Mouse (Mus musculus) liver, adult 2 months (tissue): Measurements from ENCODE around the gene Prelid1. TPM values are rescaled to one million over a fixed set of nuclear protein-coding genes. Genes with fewer than 3 reads are reported as not detected.

Source experiments
- DNase-seq: peaks from one replicate; pipeline ENCODE4 v3.0.0-alpha.2; 2011; ENCODE audit warnings: low read depth, low spot score; ENCODE audit errors: extremely low read depth
- H3K27ac ChIP-seq: fragments of 200-500 bp; replicated peaks from 2 replicates; pipeline ENCODE4 v1.5.1; 2012; ENCODE audit warnings: low read depth, mild to moderate bottlenecking, control low read depth, inconsistent platforms, low read length; ENCODE audit not compliant: insufficient read depth
- H3K27me3 ChIP-seq: fragments of 200-500 bp; 2 replicates; pipeline ENCODE4 v1.6.1; 2012; ENCODE audit warnings: mild to moderate bottlenecking, moderate library complexity, low read length, inconsistent platforms; ENCODE audit not compliant: control insufficient read depth, insufficient read depth
- H3K36me3 ChIP-seq: fragments of 200-500 bp; 2 replicates; pipeline ENCODE4 v1.6.1; 2012; ENCODE audit warnings: low read length, inconsistent platforms; ENCODE audit not compliant: control insufficient read depth, insufficient read depth
- H3K4me1 ChIP-seq: fragments of 200-500 bp; 2 replicates; pipeline ENCODE4 v1.6.1; 2011; ENCODE audit warnings: low read length; ENCODE audit not compliant: control insufficient read depth, insufficient read depth
- H3K4me3 ChIP-seq: fragments of 200-500 bp; 2 replicates; pipeline ENCODE4 v1.5.1; 2011; ENCODE audit warnings: low read depth, mild to moderate bottlenecking, control low read depth, low read length, moderate library complexity; ENCODE audit not compliant: insufficient read depth
- H3K79me2 ChIP-seq: fragments of 200-500 bp; 2 replicates; pipeline ENCODE4 v1.6.1; 2012; ENCODE audit warnings: inconsistent platforms, mild to moderate bottlenecking, low read length, moderate library complexity; ENCODE audit not compliant: control insufficient read depth, insufficient read depth
- H3K9ac ChIP-seq: fragments of 200-500 bp; 2 replicates; pipeline ENCODE4 v1.6.1; 2012; ENCODE audit warnings: low read depth, mild to moderate bottlenecking, control low read depth, inconsistent platforms, low read length
- CTCF ChIP-seq: fragments of 200-500 bp; IDR thresholded peaks from 2 replicates; pipeline ENCODE4 v1.5.1; 2011; ENCODE audit warnings: low read depth, low read length, control low read depth
- POLR2A ChIP-seq: fragments of 200-500 bp; IDR thresholded peaks from 2 replicates; pipeline ENCODE4 v1.6.1; 2011; ENCODE audit warnings: low read length, control low read depth; ENCODE audit not compliant: insufficient read depth; ENCODE audit errors: extremely low read depth
- WGBS: fragments of 180-500 bp; shearing (Covaris S2); methylation state at CpG from one replicate; pipeline ENCODE4 v1.1.7; 2018; 5-methylcytosine and 5-hydroxymethylcytosine counted together
- polyA plus RNA-seq: library from polyadenylated mRNA; depleted of rRNA; stranded (reverse); fragments of >200 nt; gene quantifications from 2 replicates; pipeline ENCODE4 v1.2.3, GENCODE M21; 2012; rRNA removed
- total RNA-seq: library from RNA; depleted of rRNA; stranded (reverse); fragments of >200 nt; gene quantifications from 2 replicates; pipeline ENCODE4 v1.2.3, GENCODE M21; 2014; rRNA removed

The Prelid1 gene
- total and polyA plus RNA-seq, 2 experiments = 96.3 to 383 TPM

DNA sequence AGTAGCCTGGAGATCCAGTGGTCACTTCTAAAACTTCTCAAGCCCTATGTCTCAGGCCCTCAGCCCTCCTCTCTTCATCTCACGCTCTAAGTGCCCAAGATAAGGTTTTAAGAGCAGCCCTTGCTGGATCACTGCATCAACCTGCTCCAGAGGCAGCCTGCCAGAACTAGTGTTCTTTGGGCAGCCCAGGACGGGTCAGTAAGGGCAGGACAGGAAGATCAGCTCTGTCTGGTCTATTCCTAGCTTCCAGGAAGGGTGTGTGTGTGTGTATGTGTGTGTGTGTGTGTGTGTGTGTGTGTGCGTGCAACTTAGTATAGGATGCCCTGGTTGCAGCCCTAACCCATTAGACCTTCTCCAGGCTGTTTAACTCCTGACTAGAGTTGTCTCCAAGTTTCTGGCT is 49.9 kb downstream of the Prelid1 start:
- H3K79me2 ChIP-seq = no peaks in the 10 kb centered on the region
- no peaks in the 10 kb centered on the region for H3K36me3 ChIP-seq
- peaks cover 2% of the 10 kb centered on the region; the same call in 1 of the 2 replicates for H3K4me1 ChIP-seq
- no peak for DNase-seq
- H3K4me3 ChIP-seq = no peak overlapping the region
- no peaks in the 10 kb centered on the region for H3K27me3 ChIP-seq
- no peak overlapping the region for H3K27ac ChIP-seq
- no peak for TF ChIP-seq POLR2A
- TF ChIP-seq CTCF = no peak
- WGBS = 44% methylated on average over 3 of the region's 3 CpGs
- no peak overlapping the region for H3K9ac ChIP-seq

DNA sequence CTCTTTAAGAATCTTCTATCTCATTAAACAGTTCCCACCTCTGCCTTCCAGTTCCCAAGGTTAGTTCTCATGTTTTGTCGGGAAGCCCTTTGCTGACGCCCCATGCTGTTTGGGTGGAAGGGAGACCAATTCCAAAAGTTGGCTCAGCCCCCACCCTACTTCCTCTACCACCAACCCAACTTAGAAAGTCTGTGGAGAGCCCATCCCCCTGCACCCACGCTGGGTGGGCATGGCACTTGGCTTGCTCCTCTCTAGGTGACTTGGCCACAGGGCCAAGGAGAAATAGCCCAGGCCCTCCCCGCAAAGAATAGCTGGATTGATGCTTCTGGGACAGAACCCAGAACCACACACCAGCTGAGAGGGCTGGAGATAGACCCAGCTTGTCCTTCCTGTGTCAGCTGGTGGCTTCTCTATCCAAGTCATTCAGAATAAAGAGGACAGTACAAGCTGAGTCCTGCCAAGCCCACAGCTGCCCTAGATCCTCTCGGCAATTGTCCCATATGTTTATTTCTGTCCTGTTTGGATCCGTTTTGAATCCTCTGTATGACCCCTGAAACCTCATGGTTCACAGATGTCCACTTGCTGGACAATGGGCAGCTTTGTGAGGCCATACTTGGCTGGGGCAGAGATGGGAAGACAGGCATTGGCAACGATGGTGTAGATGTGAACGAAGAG is 50.8 kb downstream of the Prelid1 start:
- WGBS = 83% methylated on average over 8 of the region's 8 CpGs
- no peak overlapping the region for H3K9ac ChIP-seq
- DNase-seq = no peak
- no peaks in the 10 kb centered on the region for H3K79me2 ChIP-seq
- peaks cover 4% of the 10 kb centered on the region; the same call in 1 of the 2 replicates for H3K4me1 ChIP-seq
- H3K36me3 ChIP-seq = no peaks in the 10 kb centered on the region
- H3K27ac ChIP-seq = no peak overlapping the region
- no peak overlapping the region for H3K4me3 ChIP-seq
- H3K27me3 ChIP-seq = no peaks in the 10 kb centered on the region
- TF ChIP-seq CTCF = no peak
- no peak for TF ChIP-seq POLR2A

DNA sequence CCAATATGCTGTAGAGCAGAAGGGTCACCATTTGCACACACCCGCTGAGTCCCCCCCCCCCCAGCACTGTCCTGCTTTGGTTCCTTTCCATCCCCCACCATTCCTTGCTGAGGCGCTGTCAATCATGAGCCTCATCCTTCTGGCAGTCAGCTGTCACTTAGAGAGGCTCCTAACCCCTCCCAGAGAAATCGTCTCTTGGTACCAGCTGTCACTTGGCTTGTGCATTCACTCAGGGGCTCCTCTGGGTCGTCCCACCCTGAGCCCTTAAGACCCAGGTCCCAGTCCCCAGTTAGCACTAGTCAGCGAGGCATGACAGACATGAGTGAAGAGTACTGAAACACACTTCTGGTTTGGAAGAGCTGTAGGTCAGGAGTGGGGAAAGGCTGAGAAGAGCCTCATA is 51.4 kb downstream of the Prelid1 start:
- no peaks in the 10 kb centered on the region for H3K27me3 ChIP-seq
- no peak overlapping the region for H3K9ac ChIP-seq
- no peaks in the 10 kb centered on the region for H3K79me2 ChIP-seq
- H3K4me3 ChIP-seq = no peak overlapping the region
- H3K4me1 ChIP-seq = peaks cover 4% of the 10 kb centered on the region; the same call in 1 of the 2 replicates
- WGBS = 86% methylated on average over 5 of the region's 5 CpGs
- DNase-seq = no peak
- no peak for TF ChIP-seq POLR2A
- TF ChIP-seq CTCF = no peak
- no peak overlapping the region for H3K27ac ChIP-seq
- no peaks in the 10 kb centered on the region for H3K36me3 ChIP-seq

DNA sequence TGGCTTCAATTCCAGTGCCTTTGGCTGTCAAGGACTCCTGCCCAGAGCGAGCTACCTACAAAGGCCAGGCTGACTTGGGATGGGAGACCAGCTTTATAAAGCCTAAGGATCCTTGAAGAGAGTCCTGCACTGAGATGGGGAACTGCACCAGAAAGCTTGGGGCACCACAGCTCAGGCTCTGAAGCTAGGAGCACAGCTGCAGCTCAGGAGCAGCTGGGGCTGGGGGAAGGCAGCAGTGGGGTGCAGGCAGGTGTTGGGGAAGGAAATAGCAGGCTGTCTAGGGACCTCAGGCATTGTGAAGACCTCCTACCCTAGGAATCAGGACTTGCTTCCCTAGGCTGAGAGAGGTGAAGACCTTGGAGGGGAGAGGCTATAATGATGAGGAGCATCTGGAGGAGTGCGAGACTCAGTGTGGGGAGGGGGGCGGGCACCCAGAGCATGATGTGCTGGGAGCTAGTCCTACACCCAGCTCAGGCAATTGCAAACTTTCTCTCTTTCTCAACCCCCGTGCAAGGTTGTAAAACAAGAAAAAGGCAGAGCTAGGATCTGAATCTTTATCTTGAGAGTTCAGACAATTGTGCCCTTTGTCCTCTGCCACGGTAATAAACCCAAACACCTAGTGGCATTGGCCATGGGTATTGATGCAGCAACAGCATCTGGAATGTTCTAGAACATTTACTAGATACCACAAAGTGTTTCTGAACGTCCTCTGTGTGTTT is 54.1 kb downstream of the Prelid1 start:
- Histone ChIP-seq H3K36me3 (no peaks in the 10 kb centered on the region), H3K4me1 (peaks cover 4% of the 10 kb centered on the region; the same call in 1 of the 2 replicates), H3K79me2 (no peaks in the 10 kb centered on the region), H3K27ac (no peak overlapping the region), H3K4me3 (no peak overlapping the region), H3K9ac (no peak overlapping the region), H3K27me3 (no peaks in the 10 kb centered on the region)
- DNase-seq = no peak
- TF ChIP-seq POLR2A (no peak), CTCF (no peak)
- 76% methylated on average over 6 of the region's 6 CpGs for WGBS

Other genes with a start within 250 kb of the Prelid1 start
- 10.4 and 12.0 TPM in 2 replicates for gene Uimc1, start 220.2 kb upstream of the Prelid1 start, total RNA-seq
- 2.8 and 3.7 TPM in 2 replicates for gene Uimc1, start 220.2 kb upstream of the Prelid1 start, polyA plus RNA-seq
- 4.5 and 5.6 TPM in 2 replicates for gene Zfp346, start 215.2 kb upstream of the Prelid1 start, total RNA-seq
- 3.9 and 5.1 TPM in 2 replicates for gene Zfp346, start 215.2 kb upstream of the Prelid1 start, polyA plus RNA-seq
- gene Gm17617, start 187.0 kb upstream of the Prelid1 start, total RNA-seq = not detected in 2 replicates
- gene Gm17617, start 187.0 kb upstream of the Prelid1 start, polyA plus RNA-seq = not detected in 2 replicates
- 6.6 and 16.9 TPM in 2 replicates for gene Fgfr4, start 167.9 kb upstream of the Prelid1 start, total RNA-seq
- gene Fgfr4, start 167.9 kb upstream of the Prelid1 start, polyA plus RNA-seq = 49.9 and 52.4 TPM in 2 replicates
- gene Nsd1, start 110.7 kb upstream of the Prelid1 start, total RNA-seq = 45.4 TPM in 2 replicates
- gene Nsd1, start 110.7 kb upstream of the Prelid1 start, polyA plus RNA-seq = 8.0 and 8.9 TPM in 2 replicates
- 32.7 and 33.6 TPM in 2 replicates for gene Rab24, start 1.4 kb downstream of the Prelid1 start, total RNA-seq
- gene Rab24, start 1.4 kb downstream of the Prelid1 start, polyA plus RNA-seq = 50.2 and 56.0 TPM in 2 replicates
- 0.13 TPM in 1 of 2 replicates, not detected in the other for gene Mxd3, start 9.3 kb downstream of the Prelid1 start, total RNA-seq
- 0.21 and 0.27 TPM in 2 replicates for gene Mxd3, start 9.3 kb downstream of the Prelid1 start, polyA plus RNA-seq
- 112 and 127 TPM in 2 replicates for gene Lman2, start 42.3 kb downstream of the Prelid1 start, total RNA-seq
- gene Lman2, start 42.3 kb downstream of the Prelid1 start, polyA plus RNA-seq = 136 and 143 TPM in 2 replicates
- 0.28 and 0.34 TPM in 2 replicates for gene Rgs14, start 49.2 kb downstream of the Prelid1 start, total RNA-seq
- 0.45 and 0.70 TPM in 2 replicates for gene Rgs14, start 49.2 kb downstream of the Prelid1 start, polyA plus RNA-seq
- 0.13 TPM in 1 of 2 replicates, not detected in the other for gene Slc34a1, start 77.7 kb downstream of the Prelid1 start, total RNA-seq
- 0.04 and 0.11 TPM in 2 replicates for gene Slc34a1, start 77.7 kb downstream of the Prelid1 start, polyA plus RNA-seq
- not detected in 2 replicates for gene Pfn3, start 94.7 kb downstream of the Prelid1 start, total RNA-seq
- not detected in 2 replicates for gene Pfn3, start 94.7 kb downstream of the Prelid1 start, polyA plus RNA-seq
- 391 and 453 TPM in 2 replicates for gene F12, start 106.3 kb downstream of the Prelid1 start, total RNA-seq
- 621 and 798 TPM in 2 replicates for gene F12, start 106.3 kb downstream of the Prelid1 start, polyA plus RNA-seq
- 8.8 and 13.6 TPM in 2 replicates for gene Grk6, start 124.6 kb downstream of the Prelid1 start, total RNA-seq
- 12.4 and 14.3 TPM in 2 replicates for gene Grk6, start 124.6 kb downstream of the Prelid1 start, polyA plus RNA-seq
- gene Prr7, start 143.8 kb downstream of the Prelid1 start, total RNA-seq = not detected in 2 replicates
- 0.31 and 0.44 TPM in 2 replicates for gene Prr7, start 143.8 kb downstream of the Prelid1 start, polyA plus RNA-seq
- gene Dbn1, start 167.6 kb downstream of the Prelid1 start, total RNA-seq = 0.65 and 0.81 TPM in 2 replicates
- 2.1 and 2.3 TPM in 2 replicates for gene Dbn1, start 167.6 kb downstream of the Prelid1 start, polyA plus RNA-seq
- gene Pdlim7, start 193.2 kb downstream of the Prelid1 start, total RNA-seq = 3.6 and 6.4 TPM in 2 replicates
- 6.7 and 10.2 TPM in 2 replicates for gene Pdlim7, start 193.2 kb downstream of the Prelid1 start, polyA plus RNA-seq
- 0.46 and 0.94 TPM in 2 replicates for gene Dok3, start 208.8 kb downstream of the Prelid1 start, total RNA-seq
- gene Dok3, start 208.8 kb downstream of the Prelid1 start, polyA plus RNA-seq = 2.5 and 5.2 TPM in 2 replicates
- gene Ddx41, start 216.2 kb downstream of the Prelid1 start, total RNA-seq = 30.1 and 35.4 TPM in 2 replicates
- gene Ddx41, start 216.2 kb downstream of the Prelid1 start, polyA plus RNA-seq = 38.8 and 39.9 TPM in 2 replicates